Mouse (Mus musculus) liver, adult 2 months (tissue): ENCODE results near the gene Rapgef2. TPM values are rescaled to one million over a fixed set of nuclear protein-coding genes. Genes with fewer than 3 reads are reported as not detected.
A peak's percentile ranks its signal among the peaks of the same experiment; 100 is the strongest.

Source experiments
- DNase-seq: peaks from one replicate; pipeline ENCODE4 v3.0.0-alpha.2; 2011; ENCODE audit warnings: low read depth, low spot score; ENCODE audit errors: extremely low read depth
- H3K27ac ChIP-seq: fragments of 200-500 bp; replicated peaks from 2 replicates; pipeline ENCODE4 v1.5.1; 2012; ENCODE audit warnings: low read depth, mild to moderate bottlenecking, control low read depth, inconsistent platforms, low read length; ENCODE audit not compliant: insufficient read depth
- H3K27me3 ChIP-seq: fragments of 200-500 bp; 2 replicates; pipeline ENCODE4 v1.6.1; 2012; ENCODE audit warnings: mild to moderate bottlenecking, moderate library complexity, low read length, inconsistent platforms; ENCODE audit not compliant: control insufficient read depth, insufficient read depth
- H3K36me3 ChIP-seq: fragments of 200-500 bp; 2 replicates; pipeline ENCODE4 v1.6.1; 2012; ENCODE audit warnings: low read length, inconsistent platforms; ENCODE audit not compliant: control insufficient read depth, insufficient read depth
- H3K4me1 ChIP-seq: fragments of 200-500 bp; 2 replicates; pipeline ENCODE4 v1.6.1; 2011; ENCODE audit warnings: low read length; ENCODE audit not compliant: control insufficient read depth, insufficient read depth
- H3K4me3 ChIP-seq: fragments of 200-500 bp; 2 replicates; pipeline ENCODE4 v1.5.1; 2011; ENCODE audit warnings: low read depth, mild to moderate bottlenecking, control low read depth, low read length, moderate library complexity; ENCODE audit not compliant: insufficient read depth
- H3K79me2 ChIP-seq: fragments of 200-500 bp; 2 replicates; pipeline ENCODE4 v1.6.1; 2012; ENCODE audit warnings: inconsistent platforms, mild to moderate bottlenecking, low read length, moderate library complexity; ENCODE audit not compliant: control insufficient read depth, insufficient read depth
- H3K9ac ChIP-seq: fragments of 200-500 bp; 2 replicates; pipeline ENCODE4 v1.6.1; 2012; ENCODE audit warnings: low read depth, mild to moderate bottlenecking, control low read depth, inconsistent platforms, low read length
- CTCF ChIP-seq: fragments of 200-500 bp; IDR thresholded peaks from 2 replicates; pipeline ENCODE4 v1.5.1; 2011; ENCODE audit warnings: low read depth, low read length, control low read depth
- POLR2A ChIP-seq: fragments of 200-500 bp; IDR thresholded peaks from 2 replicates; pipeline ENCODE4 v1.6.1; 2011; ENCODE audit warnings: low read length, control low read depth; ENCODE audit not compliant: insufficient read depth; ENCODE audit errors: extremely low read depth
- WGBS: fragments of 180-500 bp; shearing (Covaris S2); methylation state at CpG from one replicate; pipeline ENCODE4 v1.1.7; 2018; 5-methylcytosine and 5-hydroxymethylcytosine counted together
- polyA plus RNA-seq: library from polyadenylated mRNA; depleted of rRNA; stranded (reverse); fragments of >200 nt; gene quantifications from 2 replicates; pipeline ENCODE4 v1.2.3, GENCODE M21; 2012
- total RNA-seq: library from RNA; depleted of rRNA; stranded (reverse); fragments of >200 nt; gene quantifications from 2 replicates; pipeline ENCODE4 v1.2.3, GENCODE M21; 2014

The Rapgef2 gene
- total and polyA plus RNA-seq, 2 experiments: 4.2 to 15.3 TPM

DNA sequence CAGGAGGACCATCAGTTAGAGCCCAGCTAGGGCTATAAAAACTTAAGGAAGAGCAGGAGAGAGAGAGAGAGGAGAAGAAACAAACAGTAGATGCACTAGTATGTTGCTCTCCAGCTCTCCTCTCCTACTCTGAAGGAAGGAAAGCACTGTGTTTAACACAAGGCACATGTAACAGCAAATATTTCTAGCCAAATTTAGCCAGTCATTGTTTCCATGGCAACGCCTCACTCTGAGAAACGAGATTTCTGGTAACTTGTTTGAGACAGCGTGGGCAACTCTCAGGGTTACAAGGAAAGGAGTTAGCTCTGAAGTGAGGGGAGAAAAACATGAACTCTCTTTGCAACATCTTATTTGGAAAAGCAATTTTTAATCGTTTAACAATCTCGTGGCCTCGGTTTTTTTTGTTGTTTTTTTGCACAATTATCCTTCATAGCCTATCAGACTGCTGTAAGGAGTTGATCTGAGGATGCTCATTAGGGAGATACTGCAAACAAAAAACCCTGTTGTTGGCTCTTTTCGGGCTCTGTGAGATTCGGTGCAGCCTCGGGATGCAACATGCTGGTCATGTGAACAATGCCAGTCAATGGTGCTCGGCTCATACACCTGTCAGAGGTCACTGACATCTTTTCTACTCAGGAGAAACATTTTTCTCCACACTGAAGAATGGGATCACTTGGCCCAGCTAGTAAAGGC is 27.8 kb upstream of the Rapgef2 start:
- Histone ChIP-seq H3K27me3 (no peaks in the 10 kb centered on the region), H3K4me3 (no peak overlapping the region), H3K9ac (no peak overlapping the region), H3K27ac (no peak overlapping the region), H3K79me2 (no peaks in the 10 kb centered on the region), H3K4me1 (no peaks in the 10 kb centered on the region), H3K36me3 (no peaks in the 10 kb centered on the region)
- TF ChIP-seq CTCF: no peak
- TF ChIP-seq POLR2A: no peak
- WGBS: 70% methylated on average over 10 of the region's 10 CpGs
- no peak for DNase-seq

GRCm38 (mm10) chr3:79311895-79312294 is 25.6 kb upstream of the Rapgef2 start:
- no peak overlapping the region for H3K9ac ChIP-seq
- H3K79me2 ChIP-seq: no peaks in the 10 kb centered on the region
- no peak overlapping the region for H3K27ac ChIP-seq
- no peaks in the 10 kb centered on the region for H3K4me1 ChIP-seq
- no peak for TF ChIP-seq POLR2A
- no peaks in the 10 kb centered on the region for H3K36me3 ChIP-seq
- no peak for DNase-seq
- H3K27me3 ChIP-seq: no peaks in the 10 kb centered on the region
- no peak overlapping the region for H3K4me3 ChIP-seq

DNA sequence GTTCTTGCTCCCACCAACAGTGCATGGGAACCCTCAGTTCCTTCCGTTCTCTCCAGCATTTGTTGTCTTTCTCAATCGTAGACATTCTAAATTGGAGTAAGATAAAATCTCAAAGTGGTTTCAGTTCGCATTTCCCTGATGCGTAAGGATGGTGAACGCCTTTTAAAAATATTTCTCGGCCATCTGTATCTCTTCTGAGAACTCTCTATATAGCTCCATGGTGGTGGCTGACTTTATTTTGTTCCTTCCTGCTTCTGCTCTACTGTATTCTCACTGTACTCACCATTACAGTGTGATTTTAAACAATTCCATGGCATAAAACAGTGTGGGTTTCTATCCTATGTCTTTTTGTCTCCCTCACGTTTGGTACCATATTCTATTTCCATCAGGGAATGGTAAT is 23.9 kb upstream of the Rapgef2 start:
- no peaks in the 10 kb centered on the region for H3K27me3 ChIP-seq
- H3K4me1 ChIP-seq: no peaks in the 10 kb centered on the region
- no peak for TF ChIP-seq CTCF
- TF ChIP-seq POLR2A: no peak
- no peak overlapping the region for H3K4me3 ChIP-seq
- H3K36me3 ChIP-seq: no peaks in the 10 kb centered on the region
- no peak overlapping the region for H3K27ac ChIP-seq
- DNase-seq: no peak
- H3K79me2 ChIP-seq: no peaks in the 10 kb centered on the region
- WGBS: 84% methylated on average over 7 of the region's 7 CpGs
- no peak overlapping the region for H3K9ac ChIP-seq

GRCm38 (mm10) chr3:79308605-79309004 is 22.3 kb upstream of the Rapgef2 start:
- Histone ChIP-seq H3K9ac (no peak overlapping the region), H3K36me3 (no peaks in the 10 kb centered on the region), H3K27me3 (no peaks in the 10 kb centered on the region), H3K79me2 (no peaks in the 10 kb centered on the region), H3K4me3 (no peak overlapping the region), H3K27ac (no peak overlapping the region), H3K4me1 (no peaks in the 10 kb centered on the region)
- 90% methylated on average over 4 of the region's 4 CpGs for WGBS
- TF ChIP-seq CTCF (no peak), POLR2A (no peak)
- DNase-seq: no peak

GRCm38 (mm10) chr3:79299401-79299800 is 13.1 kb upstream of the Rapgef2 start:
- Histone ChIP-seq H3K27me3 (no peaks in the 10 kb centered on the region), H3K36me3 (no peaks in the 10 kb centered on the region), H3K4me3 (no peak overlapping the region), H3K27ac (no peak overlapping the region), H3K4me1 (no peaks in the 10 kb centered on the region), H3K9ac (no peak overlapping the region), H3K79me2 (no peaks in the 10 kb centered on the region)
- 78% methylated on average over 15 of the region's 15 CpGs for WGBS
- DNase-seq: peak; percentile 66
- TF ChIP-seq CTCF: no peak
- no peak for TF ChIP-seq POLR2A

DNA sequence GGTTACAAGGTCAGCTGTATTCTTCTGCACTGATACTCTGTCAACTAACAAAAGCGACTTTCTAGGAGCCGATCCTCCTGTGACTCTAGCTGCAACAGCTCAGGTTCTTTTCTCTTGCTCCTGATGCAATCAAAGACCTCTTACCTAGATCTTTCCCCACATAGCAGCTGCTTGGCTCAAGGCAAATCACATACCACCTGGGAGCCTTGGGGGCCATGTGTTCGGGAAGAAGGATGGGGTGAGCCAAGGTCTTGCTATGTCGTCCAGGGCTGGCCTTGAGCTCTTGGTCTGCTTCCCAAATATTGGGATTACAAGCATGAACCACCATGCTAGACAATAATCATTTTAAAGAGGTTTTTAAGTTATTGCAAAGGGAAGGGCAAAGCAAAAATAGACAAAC is 11.0 kb upstream of the Rapgef2 start:
- Histone ChIP-seq H3K4me1 (no peaks in the 10 kb centered on the region), H3K27ac (no peak overlapping the region), H3K4me3 (no peak overlapping the region), H3K36me3 (no peaks in the 10 kb centered on the region), H3K27me3 (no peaks in the 10 kb centered on the region), H3K9ac (no peak overlapping the region), H3K79me2 (no peaks in the 10 kb centered on the region)
- TF ChIP-seq CTCF (no peak), POLR2A (no peak)
- WGBS: 64% methylated on average over 4 of the region's 4 CpGs
- DNase-seq: peak; percentile 13
